Mouse (Mus musculus) spleen, postnatal 36 days (tissue): ENCODE results near the gene Dohh.

Experiments used
- DNase-seq, 2 experiments: peaks; one replicate each; pipeline ENCODE4 v3.0.0; 2022; ENCODE audit warnings: low spot score in 2 of 2, mixed read lengths in 1 of 2

Gene Dohh

GRCm38 (mm10) chr10:81356991-81357844, 27.0 kb upstream of the Dohh start, which contains the start of gene Mfsd12:
Mfsd12 (plus strand) TSS chr10:81357491.
- peak; percentile 91 to 92 for DNase-seq

- DNase-seq = no peak
Observed at GRCm38 (mm10) chr10:81358209-81358608, 26.0 kb upstream of the Dohh start.

- no peak for DNase-seq
Observed at GRCm38 (mm10) chr10:81358841-81359240, 25.4 kb upstream of the Dohh start.

GRCm38 (mm10) chr10:81360721-81361120, 23.5 kb upstream of the Dohh start:
- no peak for DNase-seq

- peak; percentile 56 to 77 for DNase-seq
Observed at GRCm38 (mm10) chr10:81362336-81362949, 21.8 kb upstream of the Dohh start.

DNA sequence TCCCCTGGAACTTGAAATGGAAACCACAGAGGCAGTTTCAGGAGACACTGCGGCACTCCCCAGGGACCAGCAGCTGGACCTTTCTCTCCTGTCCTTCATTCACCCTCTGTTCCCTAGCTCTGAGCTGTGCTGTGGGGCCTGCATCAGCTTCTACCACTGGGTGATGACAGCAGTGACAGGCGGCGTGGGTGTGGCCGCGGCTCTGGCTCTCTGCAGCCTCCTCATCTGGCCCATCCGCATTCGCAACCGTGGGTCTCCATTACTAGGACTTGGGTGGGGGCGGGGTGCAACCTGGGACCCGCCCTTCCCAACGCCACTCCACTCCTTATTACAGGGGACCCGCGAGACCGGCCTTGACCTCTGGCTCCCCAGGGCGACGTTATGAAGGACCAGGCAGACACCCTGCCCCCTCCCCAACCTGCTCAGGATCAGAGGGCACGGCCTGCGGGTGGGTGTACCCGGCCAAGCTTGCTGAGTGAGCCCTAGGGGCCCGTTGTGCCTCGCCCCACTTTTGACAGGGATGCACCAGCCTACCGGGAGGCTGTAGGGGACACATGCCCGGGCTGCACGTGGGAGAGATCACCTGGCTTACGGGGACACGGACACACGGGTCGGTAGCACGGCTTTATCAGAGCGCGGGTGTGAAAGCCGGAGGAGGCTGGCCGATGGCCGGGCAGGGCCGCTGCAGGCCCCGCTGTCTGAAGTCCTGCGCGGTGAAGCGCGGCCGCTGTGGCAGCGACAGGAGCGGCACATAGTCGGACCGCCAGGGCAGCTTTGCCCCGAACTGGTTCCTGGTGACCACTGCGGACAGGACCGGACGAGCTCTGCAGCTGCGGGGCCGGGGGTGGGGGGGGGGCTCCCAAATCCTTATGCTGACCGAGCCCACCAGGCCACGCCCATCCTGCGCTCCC, 20.5 kb upstream of the Dohh start:
- no peak for DNase-seq

GRCm38 (mm10) chr10:81364666-81365065, 19.6 kb upstream of the Dohh start:
- DNase-seq = no peak

GRCm38 (mm10) chr10:81365073-81365472, 19.2 kb upstream of the Dohh start:
- no peak for DNase-seq

- no peak for DNase-seq
Observed at GRCm38 (mm10) chr10:81365672-81366476, 18.4 kb upstream of the Dohh start, which contains the start of gene 4930404N11Rik. 4930404N11Rik (minus strand) TSS chr10:81365816.

DNA sequence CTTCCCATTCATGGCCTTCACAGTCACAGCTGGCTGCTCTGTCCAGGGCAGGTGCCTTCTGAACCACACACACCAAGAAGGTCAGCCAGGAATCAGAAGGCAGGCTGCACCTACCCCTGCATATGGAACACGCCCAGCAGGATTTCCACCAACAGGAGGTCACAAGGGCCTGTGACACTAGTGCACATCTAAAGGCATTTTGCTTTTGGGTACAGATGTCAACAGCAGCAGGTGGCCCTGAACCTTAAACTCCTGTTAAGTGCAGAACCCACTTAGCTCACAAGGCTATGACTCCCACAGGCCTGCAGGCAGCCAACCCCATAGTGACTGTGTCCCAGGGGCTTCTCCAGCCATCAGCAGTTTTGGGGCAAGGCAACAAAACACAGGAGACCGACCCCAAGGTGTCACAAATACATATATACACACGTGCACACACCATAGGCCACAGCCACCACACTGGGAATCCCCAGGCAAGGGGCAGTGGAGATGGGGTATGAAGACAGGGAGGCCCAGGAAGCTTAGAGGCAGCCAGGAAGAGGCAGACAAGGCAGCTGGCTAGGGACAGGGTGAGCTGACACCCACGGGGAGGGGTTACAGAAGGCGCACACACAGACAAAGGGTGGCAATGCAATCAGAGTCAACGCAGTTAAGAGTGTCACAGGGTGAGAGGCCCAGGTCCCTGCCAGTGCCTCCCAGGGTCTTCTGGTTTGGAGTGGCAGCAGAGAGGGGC, 17.6 kb upstream of the Dohh start:
- DNase-seq = no peak

DNA sequence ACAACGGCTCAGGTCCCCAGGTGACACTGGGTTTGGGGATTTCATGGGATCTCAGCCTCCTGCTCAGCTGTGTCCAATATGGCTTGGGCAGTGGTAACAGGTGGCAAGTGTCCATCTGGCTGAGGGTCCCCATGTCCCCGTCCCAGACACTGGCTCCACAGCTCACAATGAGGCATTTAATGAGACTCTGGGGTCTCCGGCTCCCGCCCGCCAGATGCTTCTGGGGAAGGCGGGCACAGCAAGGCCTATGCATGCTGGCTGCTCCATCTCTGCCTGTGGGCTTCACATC, 17.1 kb upstream of the Dohh start:
- no peak for DNase-seq

DNA sequence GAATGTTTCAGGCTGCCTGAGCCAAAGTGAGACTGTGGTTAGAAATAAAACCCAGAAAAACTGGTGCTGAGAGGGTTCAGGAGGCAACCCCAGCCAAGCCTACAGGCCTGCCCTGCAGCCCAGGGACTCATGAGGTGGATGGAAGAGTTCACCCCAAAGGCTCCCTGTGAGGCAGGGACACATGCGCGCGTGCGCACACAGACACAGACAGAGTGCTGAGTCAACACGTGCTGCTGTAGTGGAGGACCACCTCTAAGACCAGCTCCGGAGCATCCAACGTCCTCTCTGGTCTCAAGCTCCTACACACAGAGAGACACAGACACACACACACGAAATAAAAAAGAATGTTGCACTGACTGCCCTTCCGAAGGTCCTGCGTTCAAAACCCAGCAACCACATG, 8.9 kb upstream of the Dohh start:
- no peak for DNase-seq

- peak; percentile 55 to 76 for DNase-seq
Observed at GRCm38 (mm10) chr10:81376561-81377361, 7.5 kb upstream of the Dohh start.

GRCm38 (mm10) chr10:81377362-81377664, 6.9 kb upstream of the Dohh start:
- DNase-seq = no peak

DNA sequence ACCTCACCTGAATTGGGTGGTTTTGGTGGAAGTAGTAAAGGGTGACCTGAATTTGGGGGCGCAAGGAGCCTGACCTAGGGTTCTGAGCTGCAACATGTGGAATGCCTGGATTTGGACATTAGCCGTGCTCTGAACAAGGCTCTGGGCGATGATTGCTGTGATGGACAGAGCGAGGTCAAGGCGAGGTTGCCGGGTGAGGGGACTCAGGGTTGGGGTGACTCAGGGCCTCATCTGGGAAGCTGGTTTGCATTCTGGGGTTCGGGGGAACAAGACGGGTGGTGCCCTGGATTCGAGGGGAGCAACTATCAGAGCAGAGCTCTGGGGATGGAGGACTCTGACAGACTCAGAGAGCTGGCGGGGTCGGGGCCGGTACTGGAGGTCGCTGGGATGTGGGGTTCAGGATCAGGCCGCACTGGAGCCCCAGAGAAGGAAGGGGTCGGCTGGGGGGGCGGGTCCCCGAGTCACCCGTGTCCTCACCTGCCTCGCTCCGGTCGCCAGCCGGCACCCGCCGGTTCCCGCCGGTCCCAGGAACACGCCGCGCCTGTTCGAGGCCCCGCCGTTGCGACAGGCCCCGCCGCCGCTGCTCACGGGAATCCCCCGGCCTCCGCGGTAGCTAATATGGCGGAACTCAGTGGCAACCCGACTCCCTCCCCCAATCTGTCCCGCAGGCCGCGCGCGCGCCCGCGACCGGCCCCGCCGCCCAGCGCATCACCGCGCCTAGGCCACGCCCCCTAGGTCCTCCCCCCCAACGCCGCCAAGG, 6.3 kb upstream of the Dohh start, which contains the start of gene Fzr1:
Gene Fzr1 (minus strand): TSS at position 724 of the 760 bp plus-strand sequence.
- no peak for DNase-seq

DNA sequence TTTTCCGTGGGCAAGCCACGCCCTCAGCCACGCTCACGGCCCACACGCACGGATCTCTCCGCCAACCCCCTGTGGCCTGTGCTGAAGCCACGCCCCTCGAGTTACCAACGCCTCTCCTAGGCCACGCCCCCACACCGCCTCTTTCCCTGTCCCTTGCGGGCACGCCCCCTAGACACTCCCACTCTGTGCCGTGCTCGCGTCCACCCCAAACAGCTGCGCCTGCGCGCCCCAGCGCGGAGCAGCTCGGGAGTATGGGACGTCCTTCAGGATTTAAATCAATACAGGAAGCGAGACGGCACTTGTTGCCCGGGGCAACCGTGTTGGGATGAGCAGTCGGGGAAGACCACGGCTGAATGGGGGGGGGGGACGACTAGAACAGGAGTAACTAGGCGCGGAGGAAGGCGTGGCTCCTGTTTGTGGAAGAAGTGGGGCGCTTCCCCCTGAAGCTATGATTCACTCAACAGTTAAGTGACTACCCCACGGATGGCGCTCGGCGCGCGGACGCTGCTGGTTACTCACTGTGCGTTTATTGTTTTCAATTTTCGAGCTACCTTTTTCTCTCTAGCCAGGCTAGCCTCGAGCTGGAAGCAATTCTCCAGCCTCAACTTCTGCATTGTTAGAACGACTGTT, 5.6 kb upstream of the Dohh start:
- DNase-seq = peak; percentile 100

GRCm38 (mm10) chr10:81379183-81379553, 5.1 kb upstream of the Dohh start:
- DNase-seq = no peak

GRCm38 (mm10) chr10:81379809-81380378, 4.3 kb upstream of the Dohh start:
- DNase-seq = no peak
